Mouse (Mus musculus) spleen, postnatal 10 days (tissue): ENCODE data around the gene B9d2.
"Not testable (repeated sequence)": the region's sequence is repeated elsewhere in the genome, so short reads cannot be mapped to it uniquely, and the experiment has no call there.

Source experiments
- DNase-seq, 2 experiments: peaks; one replicate each; pipeline ENCODE4 v3.0.0; 2021 to 2022; ENCODE audit warnings: low spot score in 2 of 2

B9d2 gene

GRCm38 (mm10) chr7:25704716-25705364 lies 24.3 kb downstream of the B9d2 start:
- no peak for DNase-seq

- no peak for DNase-seq
Measured at GRCm38 (mm10) chr7:25705801-25706251, 25.2 kb downstream of the B9d2 start.

GRCm38 (mm10) chr7:25706578-25707170 lies 26.1 kb downstream of the B9d2 start:
- no peak for DNase-seq

DNA sequence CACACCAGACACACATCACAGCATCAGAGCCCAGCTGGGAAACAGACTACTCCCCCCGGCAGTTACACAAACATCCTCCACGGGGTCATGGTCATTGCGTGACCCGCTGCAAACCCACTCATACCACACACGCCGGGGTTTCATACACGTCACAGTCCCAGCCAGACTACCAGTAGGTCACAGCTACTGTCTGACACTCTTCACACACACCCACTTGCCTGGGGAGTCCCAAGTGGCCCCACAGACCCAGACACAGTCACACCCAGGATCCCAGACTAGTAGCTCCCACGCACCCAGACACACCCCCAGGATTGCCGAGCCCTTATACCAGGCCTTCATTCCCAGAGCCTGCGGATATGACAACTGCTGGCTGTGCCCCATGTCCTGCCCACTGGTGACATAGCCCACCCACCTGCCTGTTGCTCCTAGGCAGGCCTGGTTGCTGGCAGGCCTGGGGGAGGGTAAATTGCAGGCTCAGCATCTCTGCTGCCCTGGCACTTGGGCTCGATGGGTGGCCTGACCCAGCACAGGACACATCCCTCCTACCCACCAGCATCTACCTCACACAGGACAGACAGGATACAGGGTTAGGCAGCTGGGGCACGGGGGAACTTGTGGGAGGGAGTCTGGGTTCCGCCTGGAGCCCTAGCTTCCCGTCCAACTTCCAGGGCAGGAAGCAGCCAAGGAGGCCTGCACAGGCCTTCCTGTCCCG lies 27.2 kb downstream of the B9d2 start:
- no peak for DNase-seq

DNA sequence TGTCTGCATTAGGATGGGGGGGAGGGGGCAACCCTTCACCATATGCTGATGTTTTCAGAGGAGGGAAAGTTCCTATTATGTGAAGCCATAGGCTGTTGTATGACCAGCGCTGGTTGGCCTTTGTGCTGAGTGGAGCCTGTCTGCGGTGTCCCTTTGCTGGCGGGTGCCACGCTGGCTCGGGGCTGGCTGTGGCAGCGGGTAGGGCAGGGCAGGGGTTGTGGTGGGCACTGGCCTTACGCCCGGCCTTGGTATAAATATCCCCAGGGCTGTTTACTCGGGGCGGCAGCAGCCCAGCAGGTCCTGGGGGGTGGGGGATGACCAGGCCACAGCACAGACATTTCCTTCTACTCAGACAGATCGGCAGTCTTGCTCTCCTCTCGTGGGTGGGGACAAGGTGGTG lies 29.4 kb downstream of the B9d2 start:
- DNase-seq = no peak

- no peak for DNase-seq
Measured at GRCm38 (mm10) chr7:25710519-25711130, 30.0 kb downstream of the B9d2 start.

DNA sequence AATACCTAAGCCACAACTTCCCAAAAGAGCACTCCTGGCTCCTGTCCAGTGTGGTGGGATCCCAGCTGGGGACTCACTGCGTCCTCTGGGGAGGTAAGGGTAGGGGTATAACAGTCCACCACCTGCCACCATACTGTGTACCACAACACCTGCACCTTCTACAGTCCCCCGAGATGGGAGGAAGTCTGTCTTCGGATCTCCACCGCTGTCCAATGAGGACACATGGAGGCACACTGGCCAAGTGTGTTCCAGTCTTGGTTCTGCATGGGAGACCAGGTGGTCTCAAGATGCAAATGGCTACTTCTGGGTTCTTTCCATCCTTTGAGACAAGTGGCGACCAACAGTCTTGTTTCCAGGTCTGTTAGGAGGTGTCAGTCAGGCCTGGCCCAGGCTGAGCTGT lies 30.6 kb downstream of the B9d2 start:
- DNase-seq = no peak

DNA sequence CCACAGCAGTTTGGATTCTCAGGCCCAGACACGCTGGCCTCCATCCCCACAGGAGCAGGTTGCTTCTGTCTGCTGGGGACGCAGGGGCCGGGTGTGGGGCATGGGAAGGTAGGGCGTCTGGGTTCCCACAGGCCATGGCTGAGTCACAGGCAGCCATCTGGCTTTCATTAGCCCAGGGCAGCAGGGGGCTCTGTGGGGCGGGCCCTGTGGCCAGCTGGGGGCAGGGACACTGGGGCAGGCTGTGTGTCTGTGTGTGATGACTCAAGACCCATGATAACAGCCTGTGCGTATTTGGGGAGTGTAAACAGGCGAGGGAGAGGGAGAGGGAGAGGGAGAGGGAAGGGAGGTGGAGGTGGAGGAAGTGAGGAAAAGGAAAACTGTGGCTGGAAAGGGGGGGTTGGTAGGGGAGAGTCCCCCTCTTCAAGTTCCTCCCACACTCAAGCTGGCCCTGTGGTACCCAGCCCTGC lies 31.2 kb downstream of the B9d2 start:
- no peak for DNase-seq

GRCm38 (mm10) chr7:25712801-25713200 lies 32.2 kb downstream of the B9d2 start:
- DNase-seq = no peak

DNA sequence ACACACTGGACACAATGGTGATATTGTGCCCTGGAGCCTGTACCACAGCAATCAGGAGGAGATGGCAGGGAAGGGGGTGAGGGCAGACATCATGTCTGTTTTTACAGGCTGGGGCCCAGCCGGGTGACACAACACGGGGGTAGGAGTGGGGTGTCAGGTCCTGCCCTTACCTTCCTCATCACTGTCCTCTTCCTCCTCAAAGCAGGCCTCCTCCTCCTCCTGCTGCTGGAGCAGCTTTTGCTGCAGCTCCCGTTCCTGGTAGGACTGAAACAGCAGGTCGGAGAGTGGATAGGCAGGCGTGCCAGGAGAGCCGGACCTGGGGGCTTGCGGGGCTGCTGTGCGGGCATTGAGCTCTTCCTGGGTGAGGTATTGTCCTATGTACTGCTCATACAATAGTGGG lies 34.0 kb downstream of the B9d2 start:
- no peak for DNase-seq

GRCm38 (mm10) chr7:25715731-25716271 lies 35.2 kb downstream of the B9d2 start:
- no peak for DNase-seq

DNA sequence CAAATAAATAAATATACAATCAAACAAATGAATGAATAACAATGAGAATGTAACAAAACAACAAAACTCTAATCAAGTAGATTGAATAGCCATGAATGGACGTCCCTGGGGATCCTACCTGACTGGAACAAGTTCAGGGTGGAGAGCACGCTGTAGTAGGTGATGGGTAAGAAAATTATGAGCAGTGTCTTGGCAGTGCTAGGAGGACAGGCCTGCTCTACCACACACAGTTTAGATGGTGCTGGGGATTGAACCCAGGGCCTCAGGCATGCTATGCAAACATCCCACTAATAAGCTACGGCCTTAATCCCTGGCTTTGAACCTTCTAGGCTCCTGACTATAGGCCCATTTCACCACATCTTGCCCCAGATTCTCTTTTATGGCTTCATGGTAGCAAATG lies 36.9 kb downstream of the B9d2 start:
- DNase-seq = no peak

- peak; percentile 88 to 91 for DNase-seq
Measured at GRCm38 (mm10) chr7:25718788-25719417, 38.3 kb downstream of the B9d2 start, which contains the start of gene Ccdc97. Gene Ccdc97, minus strand, starts transcription at chr7:25719088.

DNA sequence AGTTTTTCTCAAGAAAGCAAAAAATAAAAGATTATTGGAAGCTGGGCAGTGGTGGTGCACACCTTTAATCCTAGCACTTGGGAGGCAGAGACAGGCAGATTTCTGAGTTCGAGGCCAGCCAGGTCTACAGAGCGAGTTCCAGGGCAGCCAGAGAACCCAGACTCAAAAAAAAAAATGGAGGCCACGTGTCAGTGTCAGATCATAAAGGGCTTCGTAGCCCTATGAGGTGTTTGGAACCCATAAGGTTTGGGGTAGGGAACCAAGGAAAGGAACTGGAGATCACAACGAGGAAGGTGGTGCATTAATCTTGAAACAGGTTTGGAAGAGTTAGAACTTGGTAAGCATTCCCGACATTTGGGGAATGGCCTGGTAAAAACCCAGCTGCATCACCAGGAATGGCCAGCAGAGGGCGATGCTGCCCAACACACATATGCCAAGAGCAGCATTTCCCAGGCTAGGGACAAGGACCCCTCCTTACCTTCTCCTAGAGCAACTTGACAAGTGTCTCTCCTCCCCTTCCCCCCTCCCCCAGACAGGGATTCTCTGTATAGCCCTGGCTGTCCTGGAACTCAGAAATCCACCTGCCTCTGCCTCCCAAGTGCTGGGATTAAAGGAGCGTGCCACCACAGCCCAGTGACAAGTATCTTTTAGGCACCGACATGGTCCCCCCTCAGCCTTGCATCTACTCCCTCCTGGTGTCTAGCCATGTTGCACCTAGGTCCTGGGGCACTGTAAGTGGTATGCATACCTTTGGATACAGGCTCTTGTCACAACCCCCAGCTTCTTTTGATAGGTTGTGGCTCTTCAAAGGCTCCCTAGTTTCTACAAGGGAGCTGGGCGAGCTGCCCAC lies 39.4 kb downstream of the B9d2 start:
- peak; percentile 80 to 83 for DNase-seq

DNA sequence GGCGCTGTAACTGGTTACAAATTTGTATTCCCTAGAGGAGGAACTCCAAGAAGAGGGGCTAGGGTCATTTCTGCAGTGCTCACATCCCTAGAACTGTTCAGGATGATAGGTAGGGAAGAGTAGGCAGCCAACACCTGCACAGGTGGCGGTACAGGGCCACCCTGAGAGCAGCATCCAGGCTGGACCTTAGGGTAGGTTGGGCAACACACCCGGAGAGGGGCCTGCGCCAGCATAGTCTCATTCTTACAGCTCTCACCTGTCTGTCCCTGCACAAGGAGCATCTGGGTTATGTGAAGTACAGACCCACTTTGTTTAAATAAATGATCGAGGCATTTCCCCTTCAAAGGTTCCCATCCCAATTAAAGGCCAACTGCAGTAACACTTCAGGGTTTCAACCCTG lies 40.2 kb downstream of the B9d2 start:
- DNase-seq = no peak

DNA sequence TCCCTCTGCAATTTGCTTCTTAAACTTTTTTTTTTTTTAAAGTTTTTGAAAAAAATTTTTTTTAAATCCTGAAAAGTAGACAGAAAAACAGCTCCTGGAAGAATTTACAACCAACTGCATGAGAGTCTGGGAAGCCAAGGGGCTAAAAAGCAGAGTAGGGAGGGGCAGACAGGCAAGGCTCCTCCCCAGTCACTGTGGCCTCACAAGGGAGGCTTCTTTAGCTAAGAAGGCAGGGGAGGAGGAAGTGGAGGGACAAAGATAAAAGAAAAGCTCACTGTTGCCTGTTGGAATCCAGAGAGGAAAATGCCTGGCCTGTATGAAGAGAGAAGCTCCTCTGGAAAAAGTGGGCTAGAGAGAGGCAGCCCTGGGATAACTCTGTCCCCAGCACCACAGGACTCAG lies 41.2 kb downstream of the B9d2 start:
- DNase-seq = not testable (repeated sequence)

- no peak for DNase-seq
Measured at GRCm38 (mm10) chr7:25725886-25726285, 45.3 kb downstream of the B9d2 start.

- DNase-seq = no peak
Measured at GRCm38 (mm10) chr7:25727800-25728199, 47.2 kb downstream of the B9d2 start.

DNA sequence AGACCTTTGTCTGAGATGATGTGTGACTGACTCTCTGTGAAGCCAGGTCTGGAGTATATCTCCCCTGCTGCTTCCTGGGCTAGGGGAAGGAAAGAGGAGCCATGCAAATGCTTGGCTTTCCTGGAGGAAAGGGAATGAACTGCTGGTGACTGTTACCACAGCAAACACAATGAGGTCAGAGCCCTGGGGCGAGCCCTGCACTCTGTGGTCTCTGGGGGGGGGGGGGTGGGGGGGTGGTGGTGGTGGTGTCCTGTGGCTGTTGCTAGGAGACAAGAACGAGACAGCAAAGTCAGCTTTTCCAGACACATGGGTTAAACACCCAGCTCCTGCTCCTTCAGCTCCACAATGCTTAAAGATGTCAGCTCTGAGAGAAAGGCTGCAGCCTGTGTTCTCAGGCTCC lies 48.8 kb downstream of the B9d2 start:
- no peak for DNase-seq

DNA sequence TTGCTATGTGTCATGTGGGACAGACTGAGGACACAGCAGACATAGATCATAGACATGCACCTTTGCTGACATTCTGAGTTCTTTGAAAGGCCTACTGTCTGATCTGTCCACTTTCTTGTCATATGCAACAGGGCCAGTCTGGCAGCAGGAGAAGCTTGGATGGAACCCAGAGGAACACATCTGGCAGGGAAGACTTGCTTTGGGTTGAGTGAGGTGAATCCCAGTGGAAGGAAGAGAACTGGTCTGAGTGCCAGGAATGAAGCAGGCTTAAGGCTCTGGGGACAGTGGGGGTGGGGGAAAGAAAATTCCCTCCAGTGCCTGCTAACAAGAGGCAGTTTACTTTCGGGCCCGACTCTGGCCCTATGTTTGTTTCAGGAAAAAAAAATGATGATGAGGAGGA lies 49.3 kb downstream of the B9d2 start:
- DNase-seq = no peak
